Mouse (Mus musculus) G1E (cell line): ENCODE measurements around the gene Ppp2r5e.

Experiments
- CTCF ChIP-seq: IDR thresholded peaks from 2 replicates; pipeline ENCODE4 v1.5.1; 2012; ENCODE audit warnings: low read depth, low read length, inconsistent platforms, mixed read lengths
- GATA1 ChIP-seq: IDR thresholded peaks from 2 replicates; pipeline ENCODE4 v1.6.1; 2012; ENCODE audit warnings: borderline replicate concordance, low read length, inconsistent platforms, mixed read lengths

- no peak for TF ChIP-seq CTCF
- TF ChIP-seq GATA1 = no peak
Measured at GRCm38 (mm10) chr12:75599490-75599889, 3.4 kb upstream of the Ppp2r5e start.
